Mouse (Mus musculus) erythroblast, embryonic 14.5 days (primary cell): ENCODE measurements around the gene Acat3.

Source experiments
- GATA1 ChIP-seq: IDR thresholded peaks from 2 replicates; pipeline ENCODE4 v1.6.1; 2012; ENCODE audit warnings: low read length, inconsistent platforms, mixed read lengths
- TAL1 ChIP-seq: IDR thresholded peaks from 3 replicates; pipeline ENCODE4 v1.6.1; 2012; ENCODE audit warnings: low read length, inconsistent platforms, mixed read lengths

- TF ChIP-seq GATA1, result no peak
- TF ChIP-seq TAL1, result no peak
Observed at GRCm38 (mm10) chr17:12909361-12910280, 30.8 kb downstream of the Acat3 start, which contains the start of gene Pnldc1.
